Comparison of ENCODE assay signal across 9 mouse cellular contexts in the genomic region with DNA sequence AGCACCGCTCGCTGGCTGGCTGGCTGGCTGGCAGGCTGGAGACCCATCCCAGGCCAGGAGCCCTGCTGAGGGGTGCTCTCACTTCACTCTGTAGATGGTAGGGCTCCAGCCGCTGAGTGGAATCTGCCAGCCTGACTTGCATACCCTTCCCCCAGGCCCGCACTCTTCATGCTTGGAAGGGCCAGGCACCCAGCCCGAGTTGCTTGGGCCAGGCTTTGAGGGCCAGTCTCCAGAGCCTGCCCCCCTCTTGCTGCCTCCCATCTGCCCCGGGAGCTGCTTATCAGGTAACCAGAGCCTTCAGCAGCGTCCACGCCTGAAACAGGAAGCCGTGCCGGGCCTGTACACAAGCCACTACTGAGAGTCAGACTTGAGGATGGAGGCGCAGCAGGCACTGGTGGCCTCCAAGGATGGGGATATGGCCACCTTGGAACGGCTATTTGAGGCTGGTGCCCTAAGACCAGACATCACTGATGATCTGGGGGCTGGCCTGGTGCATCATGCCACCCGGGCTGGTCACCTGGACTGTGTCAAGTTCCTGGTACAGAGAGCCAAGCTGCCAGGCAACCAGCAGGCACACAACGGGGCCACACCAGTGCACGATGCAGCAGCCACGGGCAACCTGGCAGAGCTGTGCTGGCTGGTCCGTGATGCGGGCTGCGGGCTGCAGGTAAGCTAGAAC. TPM values are rescaled to one million over a fixed set of nuclear protein-coding genes. Genes with fewer than 3 reads are reported as not detected.
DNase-seq lines count a peak whose midpoint lies in the region; ATAC-seq lines count a peak whose summit lies in the region.
"Had no signal": no experiment of that assay in that cellular context is flagged by ENCODE, and none has a peak within 500 bp of the region (broad histone marks: within the 10 kb centered on the region; RNA-seq: fewer than 3 reads in every experiment).

Espnl (plus strand) TSS at position 316 of the 679 bp plus-strand sequence.

- DNase-seq in 416B (ENCODE audit: low read depth) = peak; percentile 16
- DNase-seq in MEL-GATA-1-ER (ENCODE audit: extremely low read depth, low read depth) = peak; percentile 68
- peak; percentile 51 for DNase-seq in liver
- DNase-seq in layer of hippocampus, adult 9-10 months (ENCODE audit: low spot score) = no peak
- no peak for DNase-seq in left cerebral cortex, postnatal 10 days (ENCODE audit: extremely low spot score in 1 of 2, low spot score in 2 of 2)
- DNase-seq in adrenal gland, adult (ENCODE audit: inconsistent age in 2 of 2, low spot score in 1 of 2) = no peak

- no peaks in the 10 kb centered on the region for H3K9me3 ChIP-seq in heart, embryonic 12.5 days (replicated peaks)
- H3K9me3 ChIP-seq: forebrain, embryonic 13.5 days had no signal

- H3K27ac ChIP-seq in heart, embryonic 12.5 days (ENCODE audit: poor library complexity, severe bottlenecking) = no peak within 1 kb of the TSS; the same call in 1 of the 2 replicates
- H3K27ac ChIP-seq: forebrain, embryonic 13.5 days had no signal

- peak within 1 kb of the TSS; percentile 43; the same call in 1 of the 2 replicates for H3K9ac ChIP-seq in heart, embryonic 12.5 days
- H3K9ac ChIP-seq: forebrain, embryonic 13.5 days had no signal

- WGBS in heart, embryonic 12.5 days = 39% methylated on average over 19 of the region's 19 CpGs

- no peak within 1 kb of the TSS for H3K4me3 ChIP-seq in heart, embryonic 12.5 days
- H3K4me3 ChIP-seq: forebrain, embryonic 13.5 days had no signal

- H3K4me2 ChIP-seq in heart, embryonic 12.5 days = peak within 1 kb of the TSS; percentile 33; the same call in 1 of the 2 replicates
- H3K4me2 ChIP-seq: forebrain, embryonic 13.5 days had no signal

- H3K36me3 ChIP-seq in heart, embryonic 12.5 days = no peaks in the 10 kb centered on the region

- H3K4me1 ChIP-seq in heart, embryonic 12.5 days (replicated peaks) = peaks cover 24% of the 10 kb centered on the region
- H3K4me1 ChIP-seq: forebrain, embryonic 13.5 days had no signal

- H3K27me3 ChIP-seq in heart, embryonic 12.5 days (replicated peaks) = no peaks in the 10 kb centered on the region; the same call in 1 of the 2 replicates
- H3K27me3 ChIP-seq: forebrain, embryonic 13.5 days had no signal

- ATAC-seq in heart, embryonic 12.5 days (ENCODE audit: insufficient number of reproducible peaks, low FRiP score) = peak; percentile 54
- ATAC-seq: forebrain, embryonic 13.5 days had no signal

- intact Hi-C loops in left cerebral cortex, postnatal 10 days (cut with DNase I) = no loop called here

RNA-seq across cellular contexts. Expression of gene Espnl, which starts in this region (rescaled TPM):
- 0.05 and 0.08 TPM in 2 replicates for polyA plus RNA-seq in heart, embryonic 12.5 days (2016; fragmentation: Nextera tagmentation; extraction: Ambion mirVana)
- under 1 TPM; 0.13 to 0.14 TPM for total RNA-seq in left cerebral cortex, postnatal 10 days (2021)
- total RNA-seq: monocyte, adult 5-6 weeks had no signal
- polyA plus RNA-seq: forebrain, embryonic 13.5 days had no signal

Comparison
In these comparisons a context has a peak if more than half of its experiments do, and no peak if none do; other contexts are left out.
1. Peak in ATAC-seq, H3K9ac ChIP-seq and H3K4me2 ChIP-seq in heart, embryonic 12.5 days; RNA of the gene not detected or under 1 TPM.
2. DNase-seq: peak in 416B (single experiment), MEL-GATA-1-ER (single experiment) and liver (single experiment); none in layer of hippocampus, adult 9-10 months (single experiment), left cerebral cortex, postnatal 10 days (0 of 2) and adrenal gland, adult (0 of 2).